Mouse (Mus musculus) natural killer cell, adult 2 months (primary cell): Measurements from ENCODE around the gene Rpl18.

Experiments used
- DNase-seq, 2 experiments: peaks; one replicate each; pipeline ENCODE4 v3.0.0; 2022; ENCODE audit warnings: low spot score in 2 of 2

Gene Rpl18

GRCm38 (mm10) chr7:45730727-45731431 lies 15.6 kb downstream of the Rpl18 start:
- peak; percentile 32 to 45 for DNase-seq

GRCm38 (mm10) chr7:45733477-45733876 lies 18.2 kb downstream of the Rpl18 start:
- peak; percentile 70 to 72 for DNase-seq

- DNase-seq: peak; percentile 79 to 89
These were observed 24.0 kb downstream of the Rpl18 start for GRCm38 (mm10) chr7:45739162-45739763.

GRCm38 (mm10) chr7:45739820-45740219 lies 24.6 kb downstream of the Rpl18 start:
- DNase-seq: no peak

DNA sequence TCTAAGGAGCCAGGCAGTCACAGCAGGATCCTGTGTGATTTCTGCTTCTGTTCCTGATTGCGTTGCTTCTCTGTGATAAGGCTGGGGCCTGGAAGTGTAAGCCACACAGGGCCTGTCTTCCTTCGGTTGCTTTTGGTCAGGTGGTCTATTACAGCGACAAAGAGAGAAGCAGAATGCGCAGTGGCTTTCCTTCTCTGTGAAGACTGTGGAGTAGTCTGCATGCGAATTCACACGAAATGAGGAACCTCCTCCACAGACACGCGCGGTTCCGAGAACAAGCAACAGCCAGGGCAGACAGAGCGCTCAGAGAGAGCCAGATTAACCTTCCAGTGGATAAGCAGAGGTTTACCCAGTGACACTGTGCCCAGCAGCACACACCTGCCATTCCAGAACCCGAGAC lies 26.1 kb downstream of the Rpl18 start:
- no peak for DNase-seq

DNA sequence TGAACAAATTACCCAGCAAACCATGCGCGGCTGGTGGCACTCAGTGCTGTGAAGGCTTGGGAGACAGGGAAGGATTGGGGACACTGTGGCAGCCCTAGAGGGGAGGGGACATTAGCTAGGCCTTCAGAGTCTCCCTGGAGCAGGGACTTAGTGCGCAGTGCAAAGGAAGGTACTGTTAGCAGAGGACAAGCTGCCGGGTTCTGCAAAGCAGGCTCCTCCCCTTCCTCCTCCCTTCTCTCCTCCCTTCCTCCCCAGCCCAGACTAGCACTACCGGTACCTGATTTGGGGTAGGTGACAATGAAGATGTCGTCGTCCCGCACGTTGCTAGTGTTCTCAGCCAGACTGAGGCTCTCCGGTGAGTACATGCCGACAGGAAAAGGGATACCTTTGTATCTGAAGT lies 26.5 kb downstream of the Rpl18 start:
- peak; percentile 44 to 55 for DNase-seq

DNA sequence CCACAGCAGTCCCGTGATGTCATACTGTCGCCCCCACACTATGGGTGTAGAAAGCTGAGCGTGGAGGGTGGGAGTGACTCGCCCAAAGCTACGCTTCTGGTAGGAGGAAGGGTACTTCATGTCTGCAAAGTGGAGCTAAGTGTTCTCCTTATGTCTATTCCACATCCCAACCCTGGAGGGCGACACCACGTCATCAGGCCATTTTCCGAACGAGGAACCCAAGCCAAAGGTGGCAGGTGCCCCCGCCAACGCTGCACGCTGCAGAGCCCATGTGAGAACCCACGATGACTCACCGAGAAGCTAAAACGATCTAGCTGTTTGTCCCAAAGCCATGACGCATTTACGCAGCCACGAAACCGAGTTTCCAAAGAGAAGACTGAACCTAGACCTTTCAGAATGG lies 27.1 kb downstream of the Rpl18 start:
- peak; percentile 82 to 88 for DNase-seq

DNA sequence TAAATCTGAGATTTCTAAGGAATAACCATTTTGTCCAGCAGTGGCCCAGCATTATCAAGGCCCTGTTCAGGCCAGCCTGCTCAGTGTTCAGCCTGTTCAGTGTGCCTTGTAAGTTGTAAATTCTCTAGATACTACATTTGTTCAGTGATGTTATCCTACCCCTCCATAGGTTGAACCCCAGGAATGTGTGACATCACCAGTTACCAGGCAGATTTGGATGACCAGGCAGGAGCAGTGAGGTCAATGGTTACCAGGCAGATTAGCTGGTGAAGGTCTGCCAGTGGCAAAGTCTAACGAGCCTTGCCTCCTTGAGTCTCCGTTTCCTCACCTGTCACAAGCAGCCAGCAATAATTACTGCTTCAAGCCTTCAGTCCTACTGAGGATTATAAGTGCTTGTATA lies 29.1 kb downstream of the Rpl18 start:
- peak; percentile 58 to 69 for DNase-seq

DNA sequence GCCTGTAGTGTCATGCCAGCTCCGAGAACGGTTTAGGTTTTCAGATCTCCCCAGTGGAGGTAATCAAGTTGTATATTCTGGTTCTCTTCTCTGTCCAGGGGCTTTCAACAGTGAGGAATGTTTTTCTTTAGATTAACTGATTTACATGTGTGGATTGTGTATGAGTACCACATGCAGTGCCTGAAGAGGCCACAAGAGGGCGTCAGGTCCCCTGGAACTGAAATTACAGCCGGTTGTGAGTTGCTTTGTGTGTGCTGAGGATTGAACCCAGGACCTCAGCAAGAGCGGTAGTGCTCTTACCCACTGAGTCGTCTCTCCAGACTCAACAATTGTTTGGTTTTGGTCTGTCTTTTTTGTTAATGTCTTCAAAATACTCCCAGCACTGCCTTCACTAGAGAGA lies 31.3 kb downstream of the Rpl18 start:
- no peak for DNase-seq

DNA sequence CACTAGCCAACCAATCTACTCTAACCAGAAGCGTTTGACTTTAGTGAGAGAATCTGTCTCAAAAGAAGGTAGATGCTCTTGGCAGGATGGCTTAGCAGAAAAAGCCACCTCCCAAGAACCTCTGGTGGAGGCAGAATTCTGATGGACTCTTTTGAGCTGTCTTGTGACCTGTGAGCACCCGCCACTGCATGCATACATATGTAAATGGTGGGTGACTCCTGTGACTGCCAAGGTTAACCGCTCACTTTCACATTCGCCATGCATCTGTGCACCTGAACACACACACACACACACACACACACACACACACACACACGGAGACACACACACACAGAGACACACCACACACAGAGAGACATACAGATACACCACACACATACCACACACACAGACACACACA lies 32.2 kb downstream of the Rpl18 start:
- DNase-seq: no peak

- no peak for DNase-seq
These were observed 32.9 kb downstream of the Rpl18 start for GRCm38 (mm10) chr7:45748110-45748509.

DNA sequence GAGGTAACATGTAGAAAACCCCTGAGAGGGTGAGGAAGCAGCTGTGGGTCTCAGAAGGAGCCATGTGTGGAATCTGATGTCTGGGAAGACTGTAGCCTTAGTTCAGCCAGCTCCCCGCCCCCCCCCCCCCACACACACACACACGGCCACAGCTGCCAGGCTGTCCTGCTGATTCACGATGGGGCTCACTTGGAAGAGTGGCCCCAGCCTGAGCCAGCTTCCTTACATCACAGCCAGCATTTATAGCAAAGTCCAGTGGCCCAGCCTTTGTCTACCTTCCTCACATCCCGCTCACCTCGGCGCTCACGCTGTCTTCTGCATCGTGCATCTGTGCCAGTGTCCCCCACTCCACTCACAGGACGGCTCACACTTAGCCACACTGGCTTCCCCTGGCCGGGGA lies 34.1 kb downstream of the Rpl18 start:
- peak in 1 of 2 experiments; percentile 29 for DNase-seq

DNA sequence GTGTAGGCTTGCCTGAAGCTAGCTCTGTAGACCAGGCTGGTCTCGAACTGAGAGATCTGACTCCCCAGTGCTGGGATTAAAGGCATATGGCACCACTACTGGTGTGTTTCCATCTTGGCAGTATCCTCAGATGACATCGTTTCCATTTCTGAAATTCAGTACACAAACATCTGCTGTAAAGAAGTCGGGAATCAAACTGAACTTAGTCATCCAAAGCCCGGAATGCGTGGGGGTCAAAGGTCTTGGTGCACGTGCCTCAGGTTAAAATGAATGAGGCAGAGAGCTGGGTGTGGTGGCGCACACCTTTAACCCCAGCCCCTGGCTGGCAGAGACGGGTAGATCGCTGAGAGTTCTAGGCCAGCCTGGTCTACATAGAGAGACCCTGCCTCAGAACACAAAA lies 34.9 kb downstream of the Rpl18 start:
- DNase-seq: no peak

DNA sequence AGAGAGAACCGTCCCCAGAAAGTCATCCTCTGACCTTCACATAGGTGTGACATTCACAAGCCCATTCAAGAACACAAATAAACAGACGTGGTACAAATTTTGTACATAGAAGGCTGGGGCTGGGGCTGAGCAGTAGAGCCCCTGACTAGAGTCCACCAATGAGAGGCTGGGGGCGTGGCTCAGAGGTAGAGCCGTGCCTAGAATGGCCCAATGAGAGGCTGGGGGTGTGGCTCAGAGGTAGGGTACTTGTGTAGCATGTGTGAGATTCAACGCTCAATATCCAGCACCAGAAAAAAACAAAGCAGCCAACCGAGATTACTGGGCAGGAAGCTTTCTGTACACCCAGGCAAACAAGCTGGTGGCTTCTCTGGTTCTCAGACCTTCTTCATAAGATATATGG lies 40.4 kb downstream of the Rpl18 start:
- no peak for DNase-seq

GRCm38 (mm10) chr7:45759400-45759799 lies 44.1 kb downstream of the Rpl18 start:
- peak; percentile 51 to 71 for DNase-seq

DNA sequence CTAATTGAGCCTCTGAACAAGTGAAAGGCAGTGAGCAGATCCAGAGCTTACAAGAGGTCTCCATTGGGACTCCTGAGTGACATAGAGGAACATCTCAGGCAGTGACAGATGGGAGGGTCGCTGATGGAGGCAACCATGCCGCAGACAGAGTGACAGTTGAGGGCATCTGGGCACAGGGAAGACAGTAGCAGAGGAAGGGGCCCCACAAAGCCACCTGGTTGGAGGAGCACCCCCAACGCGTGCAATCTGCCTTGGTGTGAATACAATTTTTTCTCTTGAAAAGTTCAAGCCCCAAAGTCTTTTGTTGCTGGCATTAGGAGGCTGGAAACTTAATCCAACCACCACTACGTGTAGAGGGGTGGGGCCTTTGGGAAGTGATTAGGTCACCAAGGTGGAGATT lies 44.9 kb downstream of the Rpl18 start:
- DNase-seq: no peak

DNA sequence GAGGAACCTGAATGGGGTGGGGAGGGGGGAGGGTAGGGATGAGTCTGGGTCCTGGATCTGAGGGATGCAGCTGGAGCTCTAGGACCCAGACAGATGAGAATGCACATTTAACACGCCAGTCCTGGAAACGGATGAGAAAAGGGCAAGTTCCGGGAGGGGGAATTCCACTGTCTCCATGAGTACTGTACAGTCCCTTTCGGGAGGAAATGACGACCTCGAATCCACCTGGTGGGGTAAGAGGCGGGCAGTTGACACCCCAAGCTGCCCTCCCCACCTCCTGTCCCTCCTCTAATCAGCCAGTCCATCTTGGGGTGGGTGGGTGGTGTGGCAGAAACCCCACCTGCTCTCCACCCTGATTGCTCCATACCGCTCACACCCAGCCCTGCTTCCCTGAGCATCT lies 50.7 kb downstream of the Rpl18 start:
- no peak for DNase-seq

DNA sequence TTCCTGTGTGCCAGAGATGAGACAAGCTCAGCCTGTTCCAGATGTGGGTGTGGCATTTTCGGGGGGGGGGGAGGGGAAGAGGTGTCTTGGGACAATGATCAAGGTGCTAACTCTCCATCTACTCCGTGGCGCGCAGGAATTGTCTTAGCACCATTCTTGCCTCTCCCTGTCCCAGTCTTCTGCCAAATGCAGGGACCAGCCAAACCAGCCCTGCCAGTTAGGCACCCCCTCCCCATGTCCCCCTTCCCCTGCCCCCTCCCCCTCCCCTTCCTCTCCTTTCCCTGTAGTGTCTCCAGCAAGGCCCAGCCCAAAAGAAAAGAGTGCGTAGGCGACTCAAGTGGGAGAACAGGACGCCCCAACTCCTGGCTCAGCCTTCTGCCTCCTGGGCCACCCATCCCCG lies 51.5 kb downstream of the Rpl18 start:
- DNase-seq: no peak

DNA sequence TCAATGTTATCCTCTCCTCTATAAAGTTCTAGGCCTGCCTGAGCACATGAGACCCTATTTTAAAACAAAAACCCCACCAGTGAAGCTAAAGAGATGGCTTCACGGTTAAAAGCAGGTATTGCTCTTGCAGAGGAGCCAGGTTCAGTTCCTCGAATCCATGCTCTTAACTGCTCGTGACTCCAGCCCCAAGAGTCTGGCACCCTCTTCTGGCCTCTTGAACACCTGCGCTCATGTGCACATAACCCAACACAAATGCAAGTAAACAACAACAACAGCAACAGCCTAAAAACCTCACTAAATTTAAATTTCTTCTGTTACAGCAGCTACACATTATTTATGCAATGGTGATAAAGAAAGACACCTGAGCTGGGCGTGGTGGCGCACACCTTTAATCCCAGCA lies 52.2 kb downstream of the Rpl18 start:
- DNase-seq: no peak
